Mouse (Mus musculus): ENCODE measurements around the gene Cd52.

Cd52 gene

GRCm38 (mm10) chr4:134060135-134060865 lies 34.6 kb downstream of the Cd52 start, which contains the start of gene Crybg2:
TSS of gene Crybg2 (plus strand) at chr4:134060815.
- ATAC-seq (ENCODE audit: insufficient number of reproducible peaks, low FRiP score, low TSS enrichment): no peak

- no peak for ATAC-seq (ENCODE audit: insufficient number of reproducible peaks, low FRiP score, low TSS enrichment)
These were observed 36.0 kb downstream of the Cd52 start for GRCm38 (mm10) chr4:134058908-134059307.

GRCm38 (mm10) chr4:134058166-134058715 lies 36.6 kb downstream of the Cd52 start:
- no peak for ATAC-seq (ENCODE audit: insufficient number of reproducible peaks, low FRiP score, low TSS enrichment)

- ATAC-seq (ENCODE audit: insufficient number of reproducible peaks, low FRiP score, low TSS enrichment): no peak
These were observed 41.3 kb downstream of the Cd52 start, which contains the start of gene Zfp683 for GRCm38 (mm10) chr4:134053538-134053937. TSS of gene Zfp683 (plus strand) at chr4:134053838.

- ATAC-seq (ENCODE audit: insufficient number of reproducible peaks, low FRiP score, low TSS enrichment): peak; percentile 49; the same call in 1 of the 2 replicates
These were observed 42.3 kb downstream of the Cd52 start for GRCm38 (mm10) chr4:134052560-134052959.

- no peak for ATAC-seq (ENCODE audit: insufficient number of reproducible peaks, low FRiP score, low TSS enrichment)
These were observed 43.0 kb downstream of the Cd52 start for GRCm38 (mm10) chr4:134051912-134052311.

- no peak for ATAC-seq (ENCODE audit: insufficient number of reproducible peaks, low FRiP score, low TSS enrichment)
These were observed 47.2 kb downstream of the Cd52 start for GRCm38 (mm10) chr4:134047648-134048047.

GRCm38 (mm10) chr4:134043041-134043440 lies 51.8 kb downstream of the Cd52 start:
- ATAC-seq (ENCODE audit: insufficient number of reproducible peaks, low FRiP score, low TSS enrichment): no peak

GRCm38 (mm10) chr4:134041317-134042123 lies 53.4 kb downstream of the Cd52 start:
- ATAC-seq (ENCODE audit: insufficient number of reproducible peaks, low FRiP score, low TSS enrichment): no peak

- peak; percentile 36; the same call in 1 of the 2 replicates for ATAC-seq (ENCODE audit: insufficient number of reproducible peaks, low FRiP score, low TSS enrichment)
These were observed 58.9 kb downstream of the Cd52 start for GRCm38 (mm10) chr4:134035953-134036352.

Measured in cerebellum, adult (tissue).